Mouse (Mus musculus): ENCODE results near the gene 4931440F15Rik. TPM values are rescaled to one million over a fixed set of nuclear protein-coding genes. Genes with fewer than 3 reads are reported as not detected.

The 4931440F15Rik gene
- polyA plus RNA-seq, 1 experiment from 2014 or later = 0.33 TPM

GRCm38 (mm10) chr11:29808981-29809589 lies 16.4 kb downstream of the 4931440F15Rik start:
- Histone ChIP-seq H3K4me2 (ENCODE audit: low read depth, low read length) (no peak overlapping the region), H3K4me1 (ENCODE audit: insufficient read depth) (peaks cover 9% of the 10 kb centered on the region), H3K36me3 (replicated peaks; ENCODE audit: insufficient read depth, low read length) (no peaks in the 10 kb centered on the region), H3K9me3 (ENCODE audit: low read length) (no peaks in the 10 kb centered on the region), H3K9ac (replicated peaks) (no peak overlapping the region), H3K4me3 (ENCODE audit: low read depth, low read length) (no peak overlapping the region), H3K27me3 (ENCODE audit: insufficient read depth, low read length) (no peaks in the 10 kb centered on the region), H3K27ac (ENCODE audit: low read depth) (peak overlapping the region; percentile 7; the same call in 1 of the 2 replicates)
- no peak for TF ChIP-seq EP300 (IDR thresholded peaks at IDR 0.05; ENCODE audit: low read depth)
- TF ChIP-seq CTCF (IDR thresholded peaks at IDR 0.05; ENCODE audit: low read depth) = no peak
- DNase-seq (no peak), ATAC-seq (no peak)
- 71% methylated on average over 7 of the region's 7 CpGs for WGBS (ENCODE audit: insufficient replicate concordance)

GRCm38 (mm10) chr11:29808173-29808980 lies 17.1 kb downstream of the 4931440F15Rik start:
- Histone ChIP-seq H3K4me2 (ENCODE audit: low read depth, low read length) (no peak overlapping the region), H3K9me3 (ENCODE audit: low read length) (no peaks in the 10 kb centered on the region), H3K9ac (replicated peaks) (no peak overlapping the region), H3K36me3 (replicated peaks; ENCODE audit: insufficient read depth, low read length) (no peaks in the 10 kb centered on the region), H3K4me1 (ENCODE audit: insufficient read depth) (peaks cover 9% of the 10 kb centered on the region), H3K27me3 (ENCODE audit: insufficient read depth, low read length) (no peaks in the 10 kb centered on the region), H3K27ac (ENCODE audit: low read depth) (peak overlapping the region; percentile 7; the same call in 1 of the 2 replicates), H3K4me3 (ENCODE audit: low read depth, low read length) (no peak overlapping the region)
- WGBS (ENCODE audit: insufficient replicate concordance) = 19% methylated on average over 9 of the region's 9 CpGs
- TF ChIP-seq EP300 (IDR thresholded peaks at IDR 0.05; ENCODE audit: low read depth) = no peak
- TF ChIP-seq CTCF (IDR thresholded peaks at IDR 0.05; ENCODE audit: low read depth) = no peak
- DNase-seq (peak; percentile 57), ATAC-seq (peak; percentile 94)

GRCm38 (mm10) chr11:29807325-29807724 lies 18.1 kb downstream of the 4931440F15Rik start:
- no peak for ATAC-seq
- H3K27me3 ChIP-seq (ENCODE audit: insufficient read depth, low read length) = no peaks in the 10 kb centered on the region
- H3K9ac ChIP-seq (replicated peaks) = no peak overlapping the region
- DNase-seq = no peak
- H3K36me3 ChIP-seq (replicated peaks; ENCODE audit: insufficient read depth, low read length) = no peaks in the 10 kb centered on the region
- peaks cover 9% of the 10 kb centered on the region for H3K4me1 ChIP-seq (ENCODE audit: insufficient read depth)
- no peak overlapping the region for H3K27ac ChIP-seq (ENCODE audit: low read depth)
- WGBS (ENCODE audit: insufficient replicate concordance) = 78% methylated on average over 5 of the region's 5 CpGs
- H3K9me3 ChIP-seq (ENCODE audit: low read length) = no peaks in the 10 kb centered on the region
- TF ChIP-seq CTCF (IDR thresholded peaks at IDR 0.05; ENCODE audit: low read depth) (no peak), EP300 (IDR thresholded peaks at IDR 0.05; ENCODE audit: low read depth) (no peak)
- no peak overlapping the region for H3K4me2 ChIP-seq (ENCODE audit: low read depth, low read length)
- H3K4me3 ChIP-seq (ENCODE audit: low read depth, low read length) = no peak overlapping the region

- Histone ChIP-seq H3K4me1 (ENCODE audit: insufficient read depth) (no peaks in the 10 kb centered on the region), H3K4me2 (ENCODE audit: low read depth, low read length) (no peak overlapping the region), H3K27me3 (ENCODE audit: insufficient read depth, low read length) (no peaks in the 10 kb centered on the region), H3K27ac (ENCODE audit: low read depth) (no peak overlapping the region), H3K9ac (replicated peaks) (no peak overlapping the region), H3K36me3 (replicated peaks; ENCODE audit: insufficient read depth, low read length) (no peaks in the 10 kb centered on the region), H3K4me3 (ENCODE audit: low read depth, low read length) (no peak overlapping the region), H3K9me3 (ENCODE audit: low read length) (no peaks in the 10 kb centered on the region)
- 59% methylated on average over 2 of the region's 2 CpGs for WGBS (ENCODE audit: insufficient replicate concordance)
- DNase-seq (no peak), ATAC-seq (no peak)
- no peak for TF ChIP-seq CTCF (IDR thresholded peaks at IDR 0.05; ENCODE audit: low read depth)
- no peak for TF ChIP-seq EP300 (IDR thresholded peaks at IDR 0.05; ENCODE audit: low read depth)
Measured at GRCm38 (mm10) chr11:29801432-29802427, 23.7 kb downstream of the 4931440F15Rik start.

- Histone ChIP-seq H3K9ac (replicated peaks) (no peak overlapping the region), H3K36me3 (replicated peaks; ENCODE audit: insufficient read depth, low read length) (no peaks in the 10 kb centered on the region), H3K27me3 (ENCODE audit: insufficient read depth, low read length) (no peaks in the 10 kb centered on the region), H3K4me3 (ENCODE audit: low read depth, low read length) (no peak overlapping the region), H3K9me3 (ENCODE audit: low read length) (no peaks in the 10 kb centered on the region), H3K4me1 (ENCODE audit: insufficient read depth) (no peaks in the 10 kb centered on the region), H3K4me2 (ENCODE audit: low read depth, low read length) (no peak overlapping the region), H3K27ac (ENCODE audit: low read depth) (no peak overlapping the region)
- TF ChIP-seq EP300 (IDR thresholded peaks at IDR 0.05; ENCODE audit: low read depth) (no peak), CTCF (IDR thresholded peaks at IDR 0.05; ENCODE audit: low read depth) (no peak)
- DNase-seq (no peak), ATAC-seq (no peak)
- 42% methylated on average over 1 of the region's 1 CpGs for WGBS (ENCODE audit: insufficient replicate concordance)
Measured at GRCm38 (mm10) chr11:29799839-29800238, 25.6 kb downstream of the 4931440F15Rik start.
